Mouse (Mus musculus) CD4-positive, CD25-positive, alpha-beta regulatory T cell, adult 2 months (primary cell): ENCODE measurements at regions not wholly inside any gene's neighbourhood (a gene's known extent, or its start where the extent isn't known, plus 50 kb on each side); places are given as distances from the start of the nearest gene placed in this dataset.

Experiments
- DNase-seq: peaks from one replicate; pipeline ENCODE4 v3.0.0-alpha.2; 2012; ENCODE audit warnings: low read depth, low spot score

- peak; percentile 22 for DNase-seq
Measured at GRCm38 (mm10) chr9:23127338-23128017, 95.4 kb upstream of the Bmper start.

GRCm38 (mm10) chr9:23128018-23128369, 94.9 kb upstream of the Bmper start:
- DNase-seq: no peak

GRCm38 (mm10) chr9:23134006-23134405, 88.9 kb upstream of the Bmper start:
- no peak for DNase-seq

GRCm38 (mm10) chr9:23134421-23135118, 88.3 kb upstream of the Bmper start:
- DNase-seq: no peak

- no peak for DNase-seq
Measured at GRCm38 (mm10) chr9:23136511-23136910, 86.4 kb upstream of the Bmper start.

- no peak for DNase-seq
Measured at GRCm38 (mm10) chr9:23137682-23138210, 85.1 kb upstream of the Bmper start.

- DNase-seq: no peak
Measured at GRCm38 (mm10) chr9:23139580-23140162, 83.2 kb upstream of the Bmper start.

- DNase-seq: no peak
Measured at GRCm38 (mm10) chr9:23144281-23144680, 78.6 kb upstream of the Bmper start.

GRCm38 (mm10) chr9:23150338-23150737, 72.5 kb upstream of the Bmper start:
- DNase-seq: no peak

GRCm38 (mm10) chr9:23150874-23151273, 72.0 kb upstream of the Bmper start:
- no peak for DNase-seq

GRCm38 (mm10) chr9:23151953-23152490, 70.9 kb upstream of the Bmper start:
- no peak for DNase-seq

- DNase-seq: no peak
Measured at GRCm38 (mm10) chr9:23156820-23157570, 65.9 kb upstream of the Bmper start.

- no peak for DNase-seq
Measured at GRCm38 (mm10) chr9:23158499-23158898, 64.4 kb upstream of the Bmper start.

GRCm38 (mm10) chr9:23161346-23161745, 61.5 kb upstream of the Bmper start:
- no peak for DNase-seq

- no peak for DNase-seq
Measured at GRCm38 (mm10) chr9:23167056-23167591, 55.8 kb upstream of the Bmper start.

- no peak for DNase-seq
Measured at GRCm38 (mm10) chr9:23167716-23168115, 55.2 kb upstream of the Bmper start.

GRCm38 (mm10) chr9:23168149-23168548, 54.7 kb upstream of the Bmper start:
- DNase-seq: no peak

- DNase-seq: no peak
Measured at GRCm38 (mm10) chr9:23171361-23171760, 51.5 kb upstream of the Bmper start.
